Mouse (Mus musculus) neural tube, embryonic 12.5 days (tissue): ENCODE results near the gene Necap2. TPM values are rescaled to one million over a fixed set of nuclear protein-coding genes. Genes with fewer than 3 reads are reported as not detected.

Experiments used
- ATAC-seq: fragments of 200-750 bp; cut with Nextera tagmentation; 2 replicates; pipeline ENCODE4 v1.8.0; 2017; ENCODE audit warnings: low read depth, mild to moderate bottlenecking, moderate TSS enrichment, moderate library complexity; ENCODE audit not compliant: low FRiP score
- H3K27ac ChIP-seq: fragments of 300-500 bp; sonication (generic); 2 replicates; pipeline ENCODE4 v1.5.1; 2016
- H3K27me3 ChIP-seq: fragments of 300-500 bp; sonication (generic); replicated peaks from 2 replicates; pipeline ENCODE4 v1.6.1; 2016; ENCODE audit warnings: mild to moderate bottlenecking
- H3K36me3 ChIP-seq: fragments of 300-500 bp; sonication (generic); 2 replicates; pipeline ENCODE4 v1.6.1; 2016; ENCODE audit warnings: mild to moderate bottlenecking
- H3K4me1 ChIP-seq: fragments of 300-500 bp; sonication (generic); 2 replicates; pipeline ENCODE4 v1.6.1; 2016
- H3K4me2 ChIP-seq: fragments of 300-500 bp; sonication (generic); replicated peaks from 2 replicates; pipeline ENCODE4 v1.6.1; 2016; ENCODE audit warnings: mild to moderate bottlenecking
- H3K4me3 ChIP-seq: fragments of 300-500 bp; sonication (generic); 2 replicates; pipeline ENCODE4 v1.5.1; 2016
- H3K9ac ChIP-seq: fragments of 300-500 bp; sonication (generic); 2 replicates; pipeline ENCODE4 v1.6.1; 2016; ENCODE audit warnings: mild to moderate bottlenecking
- H3K9me3 ChIP-seq: fragments of 300-500 bp; sonication (generic); 2 replicates; pipeline ENCODE4 v1.6.1; 2016; ENCODE audit warnings: mild to moderate bottlenecking
- WGBS: fragments of 180-500 bp; shearing (Covaris S2); methylation state at CpG from one replicate; pipeline ENCODE4 v1.1.7; 2016; 5-methylcytosine and 5-hydroxymethylcytosine counted together
- polyA plus RNA-seq: library from polyadenylated mRNA; unstranded; fragments of >200 nt; fragmentation: Nextera tagmentation; extraction: Ambion mirVana; gene quantifications from 2 replicates; pipeline ENCODE4 v1.2.1, GENCODE M21; 2016

Gene Necap2
- polyA plus RNA-seq, 1 experiment from 2014 or later, result 61.2 TPM

- peak overlapping the region; percentile 79 for H3K27ac ChIP-seq
- no peaks in the 10 kb centered on the region for H3K27me3 ChIP-seq
- ATAC-seq, result peak; percentile 70
- WGBS, result 26% methylated on average over 14 of the region's 14 CpGs
- peak overlapping the region; percentile 10 for H3K9ac ChIP-seq
- no peak overlapping the region for H3K4me3 ChIP-seq
- no peaks in the 10 kb centered on the region for H3K9me3 ChIP-seq
- H3K4me2 ChIP-seq, result peak overlapping the region; percentile 10
- peaks cover 36% of the 10 kb centered on the region for H3K4me1 ChIP-seq
- H3K36me3 ChIP-seq, result peaks cover 70% of the 10 kb centered on the region
Measured at GRCm38 (mm10) chr4:141020811-141021613, 57.1 kb downstream of the Necap2 start.

GRCm38 (mm10) chr4:141020220-141020619 lies 57.9 kb downstream of the Necap2 start:
- peaks cover 70% of the 10 kb centered on the region for H3K36me3 ChIP-seq
- H3K4me1 ChIP-seq, result peaks cover 36% of the 10 kb centered on the region
- H3K27ac ChIP-seq, result peak overlapping the region; percentile 79
- peak overlapping the region; percentile 10 for H3K4me2 ChIP-seq
- no peak overlapping the region for H3K4me3 ChIP-seq
- peak overlapping the region; percentile 10; the same call in 1 of the 2 replicates for H3K9ac ChIP-seq
- 91% methylated on average over 17 of the region's 17 CpGs for WGBS
- ATAC-seq, result no peak
- no peaks in the 10 kb centered on the region for H3K9me3 ChIP-seq
- H3K27me3 ChIP-seq, result no peaks in the 10 kb centered on the region

GRCm38 (mm10) chr4:141017657-141018436 lies 60.3 kb downstream of the Necap2 start:
- Histone ChIP-seq H3K36me3 (peaks cover 78% of the 10 kb centered on the region), H3K9me3 (no peaks in the 10 kb centered on the region), H3K4me2 (no peak overlapping the region), H3K27me3 (no peaks in the 10 kb centered on the region), H3K4me1 (peaks cover 44% of the 10 kb centered on the region), H3K27ac (no peak overlapping the region), H3K4me3 (no peak overlapping the region), H3K9ac (no peak overlapping the region)
- ATAC-seq, result no peak
- WGBS, result 86% methylated on average over 29 of the region's 29 CpGs

Other genes with a start within 250 kb of the Necap2 start
- gene Padi1, start 232.6 kb downstream of the Necap2 start, polyA plus RNA-seq, result 0.19 and 0.38 TPM in 2 replicates
- gene Padi2, start 172.0 kb downstream of the Necap2 start, polyA plus RNA-seq, result 5.3 and 8.4 TPM in 2 replicates
- 403 and 410 TPM in 2 replicates for gene Sdhb, start 117.2 kb downstream of the Necap2 start, polyA plus RNA-seq
- gene Atp13a2, start 91.5 kb downstream of the Necap2 start, polyA plus RNA-seq, result 121 and 126 TPM in 2 replicates
- gene Mfap2, start 67.9 kb downstream of the Necap2 start, polyA plus RNA-seq, result 265 and 278 TPM in 2 replicates
- gene Crocc, start 17.8 kb downstream of the Necap2 start, polyA plus RNA-seq, result 11.7 and 12.8 TPM in 2 replicates
- 0.25 TPM in 1 of 2 replicates, not detected in the other for gene Spata21, start 10.0 kb upstream of the Necap2 start, polyA plus RNA-seq
- gene Szrd1, start 61.4 kb upstream of the Necap2 start, polyA plus RNA-seq, result 32.0 TPM in 2 replicates
- 28.4 and 29.3 TPM in 2 replicates for gene Fbxo42, start 69.6 kb upstream of the Necap2 start, polyA plus RNA-seq
- gene Rsg1, start 135.6 kb upstream of the Necap2 start, polyA plus RNA-seq, result 5.5 TPM in 2 replicates
- 1.6 and 3.1 TPM in 2 replicates for gene Arhgef19, start 161.1 kb upstream of the Necap2 start, polyA plus RNA-seq
- gene Epha2, start 222.9 kb upstream of the Necap2 start, polyA plus RNA-seq, result 2.7 and 3.0 TPM in 2 replicates